Mouse (Mus musculus) CH12.LX (cell line): Measurements from ENCODE around the gene Phtf2. TPM values are rescaled to one million over a fixed set of nuclear protein-coding genes. Genes with fewer than 3 reads are reported as not detected.

ENCODE experiments used
- DNase-seq: peaks from one replicate; pipeline ENCODE4 v3.0.0-alpha.2; 2013; ENCODE audit errors: extremely low read depth
- H3K27ac ChIP-seq: 2 replicates; pipeline ENCODE4 v1.5.1; 2012; ENCODE audit warnings: low read depth, mild to moderate bottlenecking, control low read depth, moderate library complexity; ENCODE audit not compliant: insufficient read depth
- H3K27me3 ChIP-seq: replicated peaks from 2 replicates; pipeline ENCODE3; 2012; ENCODE audit warnings: inconsistent platforms
- H3K36me3 ChIP-seq, 2 experiments: replicated peaks in 1 of 2; 2 replicates each; pipeline versions ENCODE3 to v1.6.1; 2012; ENCODE audit warnings: inconsistent platforms in 1 of 2, low read length in 1 of 2, mild to moderate bottlenecking in 1 of 2, mixed read lengths in 1 of 2, moderate library complexity in 1 of 2; ENCODE audit not compliant: control insufficient read depth in 1 of 2, insufficient read depth in 1 of 2
- H3K4me1 ChIP-seq, 2 experiments: 2 replicates each; pipeline ENCODE4 v1.6.1; 2012; ENCODE audit warnings: inconsistent platforms in 1 of 2, moderate library complexity in 1 of 2; ENCODE audit not compliant: insufficient read depth in 2 of 2, control insufficient read depth in 1 of 2
- H3K4me2 ChIP-seq: 2 replicates; pipeline ENCODE4 v1.6.1; 2012; ENCODE audit warnings: low read depth, mild to moderate bottlenecking, control low read depth; ENCODE audit not compliant: poor library complexity, insufficient read depth, severe bottlenecking
- H3K4me3 ChIP-seq, 3 experiments: fragments of 150-350 bp in 1 of 3; sonication (generic) in 1 of 3; replicated peaks in 1 of 3; 2 replicates each; pipeline versions ENCODE3 to v1.5.1; 2011 to 2012; ENCODE audit warnings: low read depth in 2 of 3, low read length in 2 of 3, mild to moderate bottlenecking in 2 of 3, moderate library complexity in 2 of 3, control low read depth in 1 of 3, improper control_type of control experiment in 1 of 3, inconsistent platforms in 1 of 3, mixed read lengths in 1 of 3; ENCODE audit not compliant: poor library complexity in 1 of 3
- H3K79me2 ChIP-seq: replicated peaks from 2 replicates; pipeline ENCODE4 v1.6.1; 2012; ENCODE audit warnings: mild to moderate bottlenecking, moderate library complexity; ENCODE audit not compliant: control insufficient read depth, poor library complexity, insufficient read depth, severe bottlenecking; ENCODE audit errors: extremely low read depth
- H3K9ac ChIP-seq: 2 replicates; pipeline ENCODE4 v1.6.1; 2012; ENCODE audit warnings: low read depth, mild to moderate bottlenecking, control low read depth, moderate library complexity; ENCODE audit not compliant: insufficient read depth
- H3K9me3 ChIP-seq: replicated peaks from 2 replicates; pipeline ENCODE3; 2012; ENCODE audit warnings: low read length, inconsistent platforms, mixed read lengths
- CTCF ChIP-seq, 2 experiments: IDR thresholded peaks in 1 of 2; conservative IDR thresholded peaks in 1 of 2; 2 replicates each; pipeline ENCODE4 v1.5.1; 2011 to 2012; ENCODE audit warnings: low read depth in 2 of 2, low read length in 2 of 2, improper control_type of control experiment in 1 of 2, inconsistent platforms in 1 of 2, mild to moderate bottlenecking in 1 of 2, moderate library complexity in 1 of 2
- E2F4 ChIP-seq: IDR thresholded peaks from 2 replicates; pipeline ENCODE4 v1.6.1; 2011; ENCODE audit warnings: low read depth, low read length, improper control_type of control experiment; ENCODE audit not compliant: insufficient replicate concordance
- ELF1 ChIP-seq: IDR thresholded peaks from 2 replicates; pipeline ENCODE4 v1.6.1; 2014; ENCODE audit warnings: low read depth, mild to moderate bottlenecking, inconsistent platforms, low read length, improper control_type of control experiment
- EP300 ChIP-seq: IDR thresholded peaks from 2 replicates; pipeline ENCODE4 v1.6.1; 2011; ENCODE audit warnings: low read length, improper control_type of control experiment
- JUN ChIP-seq: IDR thresholded peaks from 2 replicates; pipeline ENCODE4 v1.6.1; 2011; ENCODE audit warnings: low read depth, mild to moderate bottlenecking, low read length, improper control_type of control experiment, moderate library complexity; ENCODE audit not compliant: insufficient read depth
- JUND ChIP-seq: conservative IDR thresholded peaks from 2 replicates; pipeline ENCODE4 v1.6.1; 2011; ENCODE audit warnings: low read depth, low read length, improper control_type of control experiment
- KAT2A ChIP-seq: IDR thresholded peaks from 2 replicates; pipeline ENCODE4 v1.6.1; 2012; ENCODE audit warnings: low read length, improper control_type of control experiment, inconsistent platforms; ENCODE audit not compliant: insufficient replicate concordance
- NELFE ChIP-seq: IDR thresholded peaks from 2 replicates; pipeline ENCODE4 v1.6.1; 2011; ENCODE audit warnings: low read depth, low read length, improper control_type of control experiment
- NRF1 ChIP-seq: IDR thresholded peaks from 2 replicates; pipeline ENCODE4 v1.6.1; 2014; ENCODE audit warnings: low read depth, mild to moderate bottlenecking, inconsistent platforms, low read length, improper control_type of control experiment, moderate library complexity
- PAX5 ChIP-seq: IDR thresholded peaks from 2 replicates; pipeline ENCODE4 v1.6.1; 2012; ENCODE audit warnings: low read length, inconsistent platforms, mixed read lengths
- RAD21 ChIP-seq: IDR thresholded peaks from 2 replicates; pipeline ENCODE4 v1.6.1; 2011; ENCODE audit warnings: low read depth, mild to moderate bottlenecking, low read length, improper control_type of control experiment, moderate library complexity
- SIN3A ChIP-seq: IDR thresholded peaks from 2 replicates; pipeline ENCODE4 v1.6.1; 2012; ENCODE audit warnings: low read length, improper control_type of control experiment, inconsistent platforms
- SMC3 ChIP-seq: IDR thresholded peaks from 2 replicates; pipeline ENCODE4 v1.6.1; 2011; ENCODE audit warnings: low read depth, low read length, improper control_type of control experiment
- UBTF ChIP-seq: IDR thresholded peaks from 2 replicates; pipeline ENCODE4 v1.6.1; 2012; ENCODE audit warnings: low read depth, mild to moderate bottlenecking, inconsistent platforms, low read length, improper control_type of control experiment, moderate library complexity
- USF1 ChIP-seq: IDR thresholded peaks from 2 replicates; pipeline ENCODE4 v1.6.1; 2014; ENCODE audit warnings: low read depth, mild to moderate bottlenecking, inconsistent platforms, low read length, improper control_type of control experiment
- USF2 ChIP-seq: conservative IDR thresholded peaks from 2 replicates; pipeline ENCODE4 v1.6.1; 2011; ENCODE audit warnings: low read depth, low read length, improper control_type of control experiment
- ZC3H11A ChIP-seq: IDR thresholded peaks from 2 replicates; pipeline ENCODE4 v1.6.1; 2012; ENCODE audit warnings: low read depth, mild to moderate bottlenecking, inconsistent platforms, low read length, improper control_type of control experiment
- ZKSCAN1 ChIP-seq: IDR thresholded peaks from 2 replicates; pipeline ENCODE4 v1.6.1; 2012; ENCODE audit warnings: low read depth, inconsistent platforms, low read length, improper control_type of control experiment, borderline replicate concordance
- ZMIZ1 ChIP-seq: IDR thresholded peaks from 2 replicates; pipeline ENCODE4 v1.6.1; 2012; ENCODE audit warnings: low read depth, mild to moderate bottlenecking, inconsistent platforms, low read length, improper control_type of control experiment
- ZNF384 ChIP-seq: IDR thresholded peaks from 2 replicates; pipeline ENCODE4 v1.6.1; 2012; ENCODE audit warnings: low read depth, low read length, improper control_type of control experiment, inconsistent platforms
- dilution Hi-C: fragments of 300-500 bp; cut with MboI; formaldehyde crosslinking; loops from 2 replicates; pipeline ENCODE4 v1.14.3; 2020; ENCODE audit warnings: low sequenced_read_pairs; ENCODE audit not compliant: extremely low pct_unique_long_range_greater_than_20kb, extremely low pct_ligation_motif_present
- in situ Hi-C: fragments of 300-500 bp; cut with MboI; formaldehyde crosslinking; loops from 3 replicates; pipeline ENCODE4 v1.14.3; 2019; ENCODE audit warnings: low sequenced_read_pairs, low pct_ligation_motif_present, low pct_unique_long_range_greater_than_20kb, mixed read lengths
- polyA plus RNA-seq: library from polyadenylated mRNA; unstranded; fragments of >175 nt; gene quantifications from 2 replicates; pipeline ENCODE4 v1.2.1, GENCODE M21; 2012; ENCODE audit warnings: low read depth; ENCODE audit not compliant: insufficient read length
- total RNA-seq, 2 experiments: library from RNA; depleted of rRNA; stranded (reverse); fragments of 300-350 nt in 1 of 2; fragments of >200 nt in 1 of 2; gene quantifications; 2 replicates each; pipeline ENCODE4 v1.2.3; 2012 to 2014

Gene Phtf2
- total and polyA plus RNA-seq, 3 experiments: 18.5 to 30.4 (median 28.1) TPM

DNA sequence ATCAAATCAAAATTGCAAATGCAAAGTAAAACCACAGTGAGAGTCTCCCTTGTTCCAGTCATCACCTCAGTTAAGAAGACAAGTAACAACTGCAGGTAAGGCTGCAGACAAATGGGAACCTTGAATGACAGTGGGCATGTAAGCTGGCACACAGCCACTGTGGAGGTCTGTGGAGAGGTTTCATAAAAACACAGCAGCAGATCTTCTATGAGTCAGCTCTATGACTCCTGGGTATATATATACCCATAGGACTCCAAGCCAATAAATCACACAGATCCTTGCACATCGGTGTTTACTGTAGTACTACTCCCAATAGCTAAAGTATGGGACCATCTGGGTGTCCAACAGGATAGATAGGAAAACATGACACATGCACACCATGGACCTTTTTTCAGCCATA, 8.8 kb downstream of the Phtf2 start:
- Histone ChIP-seq H3K27me3 (no peaks in the 10 kb centered on the region), H3K4me2 (no peak overlapping the region), H3K9ac (no peak overlapping the region), H3K9me3 (no peaks in the 10 kb centered on the region), H3K36me3 (peaks cover 0 to 4% of the 10 kb centered on the region in 2 experiments), H3K79me2 (peaks cover 30% of the 10 kb centered on the region), H3K27ac (no peak overlapping the region), H3K4me3 (no peak overlapping the region), H3K4me1 (peaks cover 0 to 44% of the 10 kb centered on the region in 2 experiments; a peak in 2 of 4 replicates)
- DNase-seq: no peak
- TF ChIP-seq PAX5 (no peak), E2F4 (no peak), JUN (no peak), ELF1 (no peak), KAT2A (no peak), NELFE (no peak), NRF1 (no peak), JUND (no peak), USF1 (no peak), CTCF (conservative IDR thresholded peaks at IDR 0.05 in 1 of 2, IDR thresholded peaks at IDR 0.05 in 1 of 2; ENCODE audit: low read depth in 2 of 2, low read length in 2 of 2) (no peak)
- dilution Hi-C loops: no loop called here
- in situ Hi-C loops: no loop called here

GRCm38 (mm10) chr5:20865193-20865755, 16.6 kb downstream of the Phtf2 start:
- peaks cover 24% of the 10 kb centered on the region for H3K79me2 ChIP-seq
- dilution Hi-C loops: no loop called here
- H3K4me3 ChIP-seq: no peak overlapping the region
- H3K9ac ChIP-seq: peak overlapping the region; percentile 65; the same call in 1 of the 2 replicates
- H3K4me1 ChIP-seq: peaks cover 2 to 66% of the 10 kb centered on the region in 2 experiments; a peak in 3 of 4 replicates
- H3K27ac ChIP-seq: no peak overlapping the region
- in situ Hi-C loops: no loop called here
- peak overlapping the region; percentile 87 for H3K4me2 ChIP-seq
- H3K36me3 ChIP-seq: peaks cover 0 to 5% of the 10 kb centered on the region in 2 experiments
- no peak for DNase-seq
- TF ChIP-seq KAT2A (no peak), ZMIZ1 (no peak), ZKSCAN1 (no peak), ZNF384 (no peak), USF1 (no peak), RAD21 (no peak), SMC3 (no peak), PAX5 (no peak), USF2 (no peak), UBTF (no peak), ZC3H11A (no peak), EP300 (no peak), SIN3A (no peak), JUN (no peak)
- no peaks in the 10 kb centered on the region for H3K27me3 ChIP-seq
- H3K9me3 ChIP-seq: no peaks in the 10 kb centered on the region
